Mouse (Mus musculus) lung, embryonic 15.5 days (tissue): Measurements from ENCODE around the gene Gtf2ird2. TPM values are rescaled to one million over a fixed set of nuclear protein-coding genes. Genes with fewer than 3 reads are reported as not detected.

Source experiments
- polyA plus RNA-seq: library from polyadenylated mRNA; unstranded; fragments of >200 nt; fragmentation: Nextera tagmentation; extraction: Ambion mirVana; gene quantifications from 2 replicates; pipeline ENCODE4 v1.2.1, GENCODE M21; 2015

Gene Gtf2ird2
- polyA plus RNA-seq, 1 experiment from 2014 or later = 10.1 TPM

Other genes starting within 250 kb of the Gtf2ird2 start
- 3.3 and 3.7 TPM in 2 replicates for gene Castor2, start 84.3 kb upstream of the Gtf2ird2 start, polyA plus RNA-seq
- gene Rcc1l, start 7.2 kb upstream of the Gtf2ird2 start, polyA plus RNA-seq = 30.2 and 30.3 TPM in 2 replicates
- 6.9 and 7.8 TPM in 2 replicates for gene Ncf1, start 45.6 kb downstream of the Gtf2ird2 start, polyA plus RNA-seq
- 160 and 168 TPM in 2 replicates for gene Gtf2i, start 130.7 kb downstream of the Gtf2ird2 start, polyA plus RNA-seq